Mouse (Mus musculus): ENCODE results near the gene Tmem33.
A peak's percentile ranks its signal among the peaks of the same experiment; 100 is the strongest.

Tmem33 gene

DNA sequence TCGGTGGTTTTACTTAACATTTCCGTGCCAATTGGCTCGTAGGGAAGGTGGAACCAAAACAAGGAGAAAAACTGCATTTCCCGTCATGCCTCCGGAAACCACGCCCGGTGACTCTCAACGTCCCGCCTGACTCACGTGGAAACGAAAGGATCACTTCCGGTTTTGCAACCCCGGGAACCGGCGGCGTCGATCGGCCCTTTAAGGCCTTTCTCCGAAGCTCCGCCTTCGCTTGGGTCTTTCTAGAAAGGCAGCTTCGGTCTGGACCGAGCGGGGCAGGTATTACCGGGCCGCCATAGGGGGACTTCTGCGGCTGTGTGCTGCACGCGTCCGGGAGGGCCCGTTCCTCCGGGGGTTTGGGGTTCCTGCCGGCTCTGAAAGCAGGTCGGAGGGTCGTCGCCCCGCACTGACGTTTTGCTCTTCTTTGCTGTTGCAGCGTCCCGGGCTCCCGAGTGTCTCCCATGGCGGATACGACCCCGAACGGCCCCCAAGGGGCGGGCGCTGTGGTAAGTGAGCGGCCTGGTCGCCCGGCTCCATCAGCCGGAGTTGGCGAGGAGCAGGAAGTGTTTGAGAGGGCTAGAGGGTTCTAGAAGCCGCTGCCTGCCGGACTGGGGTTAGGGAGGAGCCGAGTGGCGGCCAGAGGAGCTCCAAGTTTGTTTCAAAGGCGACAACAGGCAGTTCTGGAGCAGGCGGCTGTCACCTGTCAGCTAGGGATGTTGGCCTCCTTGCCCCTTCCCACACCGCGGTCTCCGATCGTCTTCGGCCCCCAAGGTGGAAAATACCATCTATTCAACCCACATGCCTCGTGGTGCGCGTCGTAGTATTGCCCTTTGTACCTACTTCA is at the start of gene Tmem33:
Gene Tmem33, plus strand, starts transcription at position 35 of the 841 bp plus-strand sequence.
- DNase-seq, result peak; percentile 86

DNA sequence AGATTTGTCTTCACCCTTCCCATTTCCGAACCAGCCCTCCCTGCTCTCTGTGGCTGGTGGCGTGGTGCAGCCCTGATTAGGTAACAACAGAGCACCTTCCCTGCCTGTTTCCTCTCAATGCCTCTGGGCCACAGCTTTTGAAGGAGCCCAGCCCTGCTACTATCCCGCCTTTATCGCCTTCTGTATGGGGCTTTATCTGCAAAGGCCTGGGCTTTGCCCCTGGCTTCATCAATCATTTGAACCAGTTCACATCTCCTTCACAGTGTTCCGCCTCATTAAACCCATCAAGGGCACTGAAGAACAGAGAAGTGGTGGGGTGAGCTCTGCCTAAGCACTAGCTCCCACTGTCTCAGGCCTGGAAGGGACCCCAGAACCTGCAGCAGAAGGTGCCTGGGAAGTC is 47.2 kb upstream of the Tmem33 start:
- DNase-seq, result no peak

DNA sequence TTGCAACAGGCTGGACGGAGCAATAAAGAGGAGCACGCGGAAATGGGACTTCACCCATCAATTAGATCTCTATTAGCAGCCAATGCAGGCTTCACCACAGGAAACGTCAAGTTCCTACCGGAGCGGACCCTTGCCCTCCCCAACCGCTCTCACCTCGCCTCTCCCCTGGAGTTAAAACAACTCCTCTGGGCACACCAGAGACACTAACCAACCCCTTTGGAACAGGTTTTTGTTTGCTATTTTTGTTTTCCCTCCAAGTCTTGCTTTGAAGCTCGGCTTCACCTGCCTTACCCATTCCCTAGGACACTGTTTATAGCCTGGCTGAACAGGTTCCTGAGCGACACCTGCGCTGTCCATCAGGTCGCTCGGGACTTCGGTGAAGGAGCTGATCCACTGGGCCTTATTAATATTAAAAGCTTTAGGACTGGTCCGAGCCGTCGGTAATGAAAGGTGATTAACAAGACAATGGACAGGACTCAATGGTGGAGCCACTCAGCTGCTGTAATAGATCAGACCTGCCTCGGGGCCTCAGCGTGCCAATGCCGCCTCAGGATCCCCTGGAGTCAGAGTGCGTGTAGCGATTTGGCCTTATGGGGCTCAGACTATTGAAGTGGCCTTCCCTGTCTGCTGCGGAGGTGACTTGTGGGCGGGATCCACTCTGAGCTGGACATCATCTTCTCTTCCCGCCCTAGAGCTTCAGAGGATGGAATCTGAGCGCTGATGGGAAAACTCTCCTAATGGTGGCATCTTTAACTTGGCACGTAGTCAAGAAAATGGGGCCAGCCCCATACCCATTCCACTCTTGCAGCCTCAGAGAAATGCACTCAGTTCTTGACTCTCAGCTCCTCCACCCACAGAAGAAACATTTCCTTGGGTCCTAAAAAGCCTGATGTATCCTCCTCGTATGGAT is 45.0 kb upstream of the Tmem33 start:
- no peak for DNase-seq

DNA sequence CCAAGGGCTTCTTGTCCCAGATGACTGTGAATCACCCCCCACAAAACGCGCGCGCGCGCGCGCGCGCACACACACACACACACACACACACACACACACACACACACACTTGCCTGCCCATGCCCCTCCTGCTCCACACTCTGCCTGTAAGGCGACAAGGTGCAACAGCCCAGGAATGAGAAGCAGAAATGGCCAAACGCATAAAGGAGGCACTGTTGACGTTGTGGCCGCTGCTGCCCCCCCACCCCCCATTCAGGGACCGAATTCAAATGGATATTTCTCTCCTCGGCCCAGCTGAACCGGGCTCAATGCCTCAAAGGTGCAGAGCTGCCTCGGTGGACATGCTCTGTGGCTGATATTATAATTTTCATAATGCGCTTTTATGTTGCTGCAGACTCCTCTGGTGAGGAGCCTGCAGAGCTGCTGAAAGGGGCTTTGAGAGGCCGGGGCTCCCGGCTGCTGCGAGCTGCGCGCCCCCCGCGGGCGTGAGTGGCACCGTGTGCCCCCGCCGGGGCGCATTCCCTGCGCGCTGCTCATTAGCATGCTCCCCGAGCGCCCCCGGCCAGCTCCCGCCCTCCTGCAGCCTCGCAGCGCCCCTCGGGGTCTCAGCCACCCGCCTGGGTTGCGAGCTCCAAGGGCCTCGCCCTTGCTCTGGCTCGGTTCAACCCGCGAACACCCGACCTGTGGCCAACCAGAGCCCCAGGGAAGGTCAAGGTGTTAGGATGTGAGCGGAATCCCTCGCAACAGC is 44.2 kb upstream of the Tmem33 start:
- DNase-seq, result no peak

DNA sequence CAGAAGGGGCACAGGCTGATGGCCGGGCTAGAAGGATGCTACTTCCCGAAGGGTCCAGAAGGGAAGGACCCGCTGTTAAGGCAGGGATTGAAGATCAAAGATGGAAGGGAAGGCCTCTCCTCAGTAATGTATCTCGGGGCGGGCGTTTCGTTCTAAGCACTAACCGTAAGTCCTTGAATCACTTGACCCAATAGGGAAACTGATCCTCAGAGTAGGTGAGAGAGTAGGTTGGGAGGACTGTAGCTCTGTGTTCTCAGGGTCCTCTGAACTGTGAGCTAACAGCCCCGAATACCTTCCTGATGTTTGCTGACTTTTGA is 43.6 kb upstream of the Tmem33 start:
- no peak for DNase-seq

DNA sequence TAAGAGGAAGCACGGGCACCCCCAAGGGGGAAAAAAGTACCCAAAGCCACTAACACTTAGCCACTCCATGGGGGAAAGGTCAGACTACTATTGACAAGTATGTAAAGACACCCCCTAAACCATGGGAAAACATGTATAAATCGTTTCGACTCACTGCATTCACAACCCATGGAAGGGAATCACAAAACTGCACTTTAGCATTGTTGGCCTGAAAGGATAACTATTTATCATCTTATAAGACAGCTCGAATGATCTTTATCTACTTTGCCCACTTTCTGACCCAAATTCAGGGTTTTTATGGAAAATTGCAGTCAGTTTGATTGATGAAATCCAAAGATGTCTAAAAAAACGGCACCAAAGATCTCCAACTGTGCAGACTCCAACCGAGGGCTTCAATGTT is 38.5 kb upstream of the Tmem33 start:
- DNase-seq, result no peak

DNA sequence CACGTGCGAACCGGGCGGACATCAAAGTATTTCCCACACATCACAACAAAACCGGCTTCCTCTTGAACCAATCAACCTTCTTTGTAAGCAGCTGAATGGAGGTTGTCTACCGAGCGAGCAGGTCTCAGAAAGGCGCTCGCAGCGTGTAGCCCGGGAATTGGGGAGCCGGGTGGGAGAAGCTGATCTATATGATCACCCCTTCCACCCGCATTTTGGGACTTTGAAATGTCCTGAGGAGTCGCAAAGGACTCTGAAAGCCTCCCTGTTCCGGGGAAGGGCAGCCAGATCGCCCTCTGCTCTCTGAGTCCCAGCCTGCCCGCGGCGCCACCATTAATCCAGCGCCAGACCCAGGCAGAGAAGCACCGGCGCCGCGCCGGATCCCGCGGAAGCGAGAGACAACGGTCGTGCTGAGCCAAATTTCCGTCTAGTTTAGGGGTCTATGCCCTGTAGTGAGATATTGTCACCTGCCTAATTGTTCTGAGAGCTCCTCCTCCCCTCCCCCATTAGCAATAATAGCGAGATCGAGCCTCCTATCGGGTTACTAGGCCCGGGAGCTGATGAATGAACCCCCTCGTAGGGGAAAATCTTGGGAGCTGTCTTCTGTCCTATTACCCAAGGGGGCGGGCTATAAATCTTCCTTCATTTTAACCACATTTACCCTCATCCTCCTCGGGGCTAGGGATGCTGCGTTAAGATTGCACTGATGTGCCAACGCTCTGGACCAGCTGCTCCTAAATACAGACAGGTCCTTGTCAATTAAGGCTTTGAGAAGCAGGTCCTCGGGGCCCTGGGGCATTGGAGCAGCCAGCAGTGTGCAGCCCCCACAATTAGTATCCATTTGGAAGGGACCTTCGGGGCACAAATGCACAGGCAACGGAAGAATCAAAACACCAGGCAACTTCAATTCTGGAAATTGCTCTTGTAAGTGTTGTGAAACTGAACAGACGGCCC is 37.6 kb upstream of the Tmem33 start:
- DNase-seq, result no peak

DNA sequence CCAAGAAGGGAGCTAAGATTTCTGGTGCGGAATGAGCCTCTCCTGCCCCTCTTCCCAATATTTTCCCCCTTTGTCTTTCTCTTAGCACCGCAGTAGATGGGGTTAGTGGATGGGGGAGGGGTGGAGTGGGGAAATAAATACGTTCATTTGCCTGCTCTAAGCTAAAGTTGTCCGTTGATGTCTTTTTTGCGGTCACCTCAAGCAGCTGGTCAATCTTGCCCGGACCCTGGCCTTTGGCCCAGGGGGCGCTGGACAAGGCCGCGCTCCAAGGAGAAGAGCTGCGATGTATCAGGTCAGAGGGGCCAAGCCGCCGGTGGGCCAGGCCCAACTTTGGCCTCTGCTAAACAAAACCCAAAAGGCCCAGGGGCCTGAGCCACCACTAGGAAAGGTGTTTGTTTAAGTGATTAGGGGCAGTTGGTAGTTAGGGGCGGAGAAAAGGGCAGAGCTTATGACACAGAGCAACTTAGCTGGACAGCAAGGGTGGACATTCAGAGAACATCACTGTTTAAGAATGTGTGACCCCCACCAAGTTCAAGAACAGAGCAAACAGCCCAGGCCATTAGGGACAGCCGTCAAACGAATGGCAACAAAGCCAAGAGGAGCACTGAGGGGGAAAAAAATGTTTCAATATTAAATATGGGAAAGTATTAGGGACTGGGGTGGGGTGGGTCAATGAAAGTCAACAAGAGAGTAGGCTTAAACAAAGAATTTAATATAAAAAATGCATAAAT is 36.8 kb upstream of the Tmem33 start:
- no peak for DNase-seq

DNA sequence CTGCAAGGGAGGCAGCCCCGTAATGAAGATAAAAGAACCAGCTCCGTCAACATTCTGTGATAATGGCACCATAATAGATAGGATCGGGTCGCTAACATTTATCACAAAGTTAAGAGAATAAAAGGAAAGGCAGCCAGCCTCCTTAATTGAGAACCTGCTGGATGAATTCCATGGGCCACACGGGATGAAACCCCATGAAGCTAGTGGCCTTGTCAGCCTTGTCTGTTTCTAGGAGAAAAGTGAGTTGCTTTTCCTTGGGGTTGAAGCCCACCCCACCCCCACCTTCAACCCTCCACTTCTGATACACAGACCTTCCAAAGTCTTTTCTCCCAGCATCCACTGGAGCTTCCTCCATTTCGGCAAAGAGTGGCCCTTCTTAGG is 36.3 kb upstream of the Tmem33 start:
- DNase-seq, result no peak

DNA sequence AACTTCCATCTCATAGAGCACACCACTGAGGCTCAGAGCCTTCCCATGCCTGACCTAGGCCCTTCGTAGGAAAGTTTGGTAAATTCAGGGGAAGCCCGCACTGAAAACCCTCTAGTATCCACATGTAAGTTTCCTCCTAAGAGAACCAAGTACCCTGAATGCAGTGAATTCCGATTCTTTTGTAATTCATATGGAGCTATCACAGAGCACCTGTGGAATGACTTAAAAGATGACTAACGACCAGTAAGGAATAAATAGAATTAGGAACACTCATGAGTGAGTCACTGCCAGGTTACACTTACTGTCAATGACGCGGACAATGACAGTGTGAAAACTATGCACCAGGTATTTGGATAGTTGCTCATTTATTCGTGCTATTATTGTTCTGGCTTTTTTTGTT is 34.6 kb upstream of the Tmem33 start:
- no peak for DNase-seq

DNA sequence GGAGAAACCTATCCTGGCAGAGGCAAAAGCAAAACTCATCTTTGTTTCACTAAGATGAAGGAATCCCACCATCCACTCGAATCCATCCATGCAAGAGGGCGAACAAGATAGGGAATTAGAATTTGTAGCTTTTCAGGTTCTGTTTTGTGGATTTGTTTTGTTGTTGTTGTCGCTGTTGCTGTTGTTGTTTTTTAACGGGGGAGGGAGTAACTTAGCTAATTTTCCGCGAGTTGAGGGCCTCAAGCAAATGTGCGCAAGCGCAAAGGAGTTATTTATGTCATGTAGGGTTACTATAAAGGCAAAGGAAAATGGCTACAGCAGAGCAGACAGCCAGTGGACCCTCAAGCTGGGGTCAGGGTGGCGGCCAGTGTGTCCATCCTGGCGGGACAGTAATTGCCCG is 33.1 kb upstream of the Tmem33 start:
- DNase-seq, result no peak

DNA sequence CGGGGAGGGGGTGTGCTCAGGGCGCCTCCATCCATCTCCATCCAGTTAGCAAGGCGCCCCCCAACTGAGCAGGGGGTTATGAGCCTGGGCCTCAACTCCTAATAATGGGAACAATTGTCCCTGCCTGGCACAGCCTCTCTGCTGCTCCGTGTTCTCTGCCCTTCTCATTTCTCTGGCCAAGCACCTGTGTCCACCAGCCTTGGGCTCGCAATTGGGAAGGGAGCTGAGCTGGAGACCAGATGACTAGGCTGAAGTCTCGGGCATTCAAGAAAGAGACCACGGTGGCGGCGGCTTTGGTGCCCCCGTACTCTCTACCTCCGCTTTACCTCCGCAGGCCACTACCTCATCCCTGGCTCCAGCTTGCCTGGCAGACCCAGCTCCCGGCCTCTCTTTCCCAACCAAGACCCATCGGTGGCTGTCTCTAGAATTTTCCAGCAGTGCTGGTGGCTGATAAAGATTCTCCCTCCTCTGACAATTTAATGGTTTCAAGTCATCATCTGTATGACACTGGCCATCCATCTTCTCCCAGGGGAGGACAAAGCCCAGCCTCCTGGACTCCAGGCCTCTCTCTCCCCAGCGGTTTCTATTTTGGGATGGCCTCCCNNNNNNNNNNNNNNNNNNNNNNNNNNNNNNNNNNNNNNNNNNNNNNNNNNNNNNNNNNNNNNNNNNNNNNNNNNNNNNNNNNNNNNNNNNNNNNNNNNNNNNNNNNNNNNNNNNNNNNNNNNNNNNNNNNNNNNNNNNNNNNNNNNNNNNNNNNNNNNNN is 32.5 kb upstream of the Tmem33 start:
- DNase-seq, result no peak

DNA sequence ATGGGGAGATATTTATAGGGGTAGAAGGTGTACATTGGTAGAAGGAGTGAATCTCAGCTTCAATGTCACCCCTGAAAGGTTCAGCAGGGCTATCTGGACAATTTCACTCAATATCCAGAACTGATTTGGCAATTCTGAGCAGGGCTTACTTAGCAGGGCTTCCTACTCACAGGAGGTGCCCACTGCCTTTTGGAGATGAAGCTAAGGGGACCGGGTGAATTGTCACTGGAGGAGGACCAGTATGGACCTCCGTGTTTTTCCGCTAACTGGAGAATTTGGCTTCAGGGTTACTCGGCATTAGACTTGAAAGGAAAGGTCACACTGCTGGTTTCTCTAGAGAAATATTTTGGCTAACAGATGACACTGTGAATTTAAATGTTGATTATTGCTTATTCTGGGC is 25.7 kb upstream of the Tmem33 start:
- DNase-seq, result no peak

DNA sequence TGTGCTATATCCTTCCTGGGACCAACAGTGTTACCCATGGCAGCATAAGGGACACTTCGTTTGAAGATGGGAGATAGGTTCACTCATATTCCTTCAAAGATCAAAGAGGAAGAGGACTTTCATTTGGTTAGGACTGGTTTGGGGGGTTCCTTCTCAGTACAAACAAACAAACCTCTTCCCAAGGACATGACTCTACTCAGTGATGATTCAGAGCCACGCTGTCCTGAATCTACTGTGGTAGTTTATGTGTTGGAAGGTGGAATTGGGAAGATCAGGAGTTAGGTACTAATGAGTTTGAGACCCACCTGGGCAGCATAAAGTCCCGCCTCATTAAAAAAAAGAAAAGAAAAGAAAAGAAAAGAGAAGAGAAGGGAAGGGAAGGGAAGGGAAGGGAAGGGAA is 24.9 kb upstream of the Tmem33 start:
- DNase-seq, result no peak

DNA sequence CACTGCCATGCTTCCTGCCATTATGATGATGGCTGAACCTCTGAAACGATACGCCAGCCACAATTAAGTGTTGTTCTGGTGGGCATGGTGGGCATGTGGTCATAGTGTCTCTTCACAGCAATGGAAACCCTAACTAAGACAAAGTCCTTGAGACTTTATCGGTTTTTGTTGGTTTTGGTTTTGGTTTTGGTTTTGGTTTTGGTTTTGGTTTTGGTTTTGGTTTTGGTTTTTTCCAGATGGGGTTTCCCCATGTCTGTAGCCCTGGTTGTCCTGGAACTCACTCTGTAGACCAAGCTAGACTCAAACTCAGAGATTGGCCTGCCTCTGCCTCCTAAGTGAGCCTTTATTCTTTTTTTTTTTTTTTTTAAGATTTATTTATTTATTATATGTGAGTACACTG is 23.8 kb upstream of the Tmem33 start:
- DNase-seq, result no peak

DNA sequence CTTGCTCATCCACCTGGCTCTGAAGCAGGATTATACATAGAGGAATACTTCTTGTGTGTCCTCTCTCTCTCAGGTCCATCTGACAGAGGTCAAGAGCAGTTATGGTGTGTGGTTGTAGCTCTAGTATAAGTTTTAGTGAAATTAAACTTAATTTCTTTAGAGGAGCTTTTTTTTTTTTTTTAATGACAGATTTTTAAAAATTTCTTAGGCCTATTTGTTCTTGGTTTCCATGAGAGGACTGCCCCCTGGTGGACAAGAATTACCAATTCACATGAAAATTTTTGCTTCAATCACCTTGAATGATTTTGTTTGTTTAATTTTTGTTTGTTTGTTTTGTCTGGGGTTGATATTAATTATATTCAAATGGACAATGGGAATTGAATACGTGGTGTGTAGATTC is 22.1 kb upstream of the Tmem33 start:
- DNase-seq, result peak; percentile 50

DNA sequence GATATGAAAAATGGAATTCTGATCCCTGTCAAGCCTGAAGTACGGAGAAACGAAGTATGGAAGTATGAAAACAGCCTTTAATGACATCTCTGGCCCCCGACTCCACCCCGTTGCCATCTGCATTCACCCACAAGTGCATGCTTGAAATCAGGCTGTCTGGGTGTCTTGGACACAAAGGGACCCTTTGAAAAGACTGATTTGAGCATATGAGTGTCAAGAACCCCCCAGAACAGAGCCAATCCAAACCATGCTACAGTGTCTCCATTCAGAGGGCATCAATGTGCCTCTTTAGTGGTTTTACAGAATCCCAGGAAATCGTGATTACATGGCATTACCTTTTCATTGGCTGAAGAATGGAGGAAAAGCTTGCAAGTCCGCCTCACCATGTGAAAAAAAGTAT is 18.7 kb upstream of the Tmem33 start:
- DNase-seq, result no peak

DNA sequence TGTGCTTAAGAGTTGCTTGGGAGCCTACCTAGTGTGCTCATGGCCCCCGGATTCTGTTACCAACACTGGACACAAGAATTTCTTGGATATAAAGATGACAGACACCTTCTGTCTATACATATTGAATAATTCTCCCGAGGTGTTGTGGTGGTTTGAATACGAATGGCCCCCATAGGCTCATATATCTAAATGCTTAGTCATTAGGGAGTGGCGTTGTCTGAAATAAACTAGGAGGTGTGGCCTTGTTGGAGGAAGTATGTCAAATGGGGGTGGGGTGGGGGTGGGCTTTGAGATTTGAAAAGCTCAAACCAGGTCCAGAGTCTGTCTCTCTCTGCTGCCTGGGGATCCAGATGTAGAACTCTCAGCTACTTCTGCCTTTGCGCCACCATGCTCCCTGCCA is 17.1 kb upstream of the Tmem33 start:
- DNase-seq, result no peak

DNA sequence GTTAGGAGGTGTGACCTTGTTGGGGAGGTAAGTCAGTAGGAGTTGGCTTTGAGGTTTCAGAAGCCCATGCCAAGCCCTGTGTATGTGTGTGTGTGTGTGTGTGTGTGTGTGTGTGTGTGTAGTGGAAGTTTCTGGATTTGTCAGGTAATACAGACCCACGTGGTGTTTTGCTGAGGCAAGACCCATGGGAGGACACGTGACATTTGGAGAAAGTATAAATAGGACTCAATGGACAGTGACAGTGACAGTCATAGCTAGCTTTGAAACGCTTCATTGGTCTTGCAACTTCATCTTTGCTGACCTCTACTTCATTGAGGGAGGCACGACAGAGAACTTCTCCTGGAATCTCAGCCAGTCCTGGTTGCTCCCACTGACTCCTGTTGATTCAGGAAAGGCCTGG is 8.1 kb upstream of the Tmem33 start:
- no peak for DNase-seq

DNA sequence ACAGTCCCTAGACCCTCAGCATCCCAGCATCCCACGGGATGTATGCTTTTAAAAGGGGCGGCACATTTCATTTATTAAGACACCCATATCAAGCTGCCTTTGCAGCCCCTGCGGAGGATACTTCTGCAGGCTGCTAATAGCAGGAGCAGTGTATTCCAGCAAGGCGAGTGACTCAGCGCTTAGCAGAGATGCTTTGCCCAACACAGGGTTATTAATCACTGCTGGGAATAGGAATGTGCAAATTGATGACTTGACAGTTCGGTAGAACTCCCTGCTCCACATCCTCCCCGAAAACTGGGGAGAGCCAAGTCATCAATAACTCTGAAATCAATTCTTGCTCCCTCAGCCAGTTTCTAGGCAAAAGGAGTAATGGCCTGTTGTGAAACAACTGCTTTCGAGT is 4.7 kb upstream of the Tmem33 start:
- DNase-seq, result no peak

DNA sequence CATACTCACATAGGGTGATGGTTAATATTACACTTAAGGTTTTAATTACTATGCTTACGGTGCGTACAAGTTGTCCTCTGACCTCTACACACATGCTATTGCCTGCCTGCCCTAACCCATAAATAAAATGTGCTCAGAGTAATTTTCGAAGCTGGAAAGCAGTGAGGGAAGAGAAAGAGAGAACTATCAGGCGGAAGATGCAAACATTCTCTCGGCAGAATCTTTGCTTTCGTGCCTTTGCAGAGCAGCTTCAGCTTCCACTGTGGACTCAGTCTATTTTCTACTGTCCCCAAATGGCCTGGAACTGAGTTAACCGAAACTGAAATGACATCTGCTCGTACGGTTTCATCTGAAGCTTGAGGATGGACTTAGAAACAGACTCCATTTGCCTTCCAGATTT is 1.9 kb upstream of the Tmem33 start:
- DNase-seq, result no peak
